Mouse (Mus musculus): ENCODE results near the gene Map2k4.

The Map2k4 gene

DNA sequence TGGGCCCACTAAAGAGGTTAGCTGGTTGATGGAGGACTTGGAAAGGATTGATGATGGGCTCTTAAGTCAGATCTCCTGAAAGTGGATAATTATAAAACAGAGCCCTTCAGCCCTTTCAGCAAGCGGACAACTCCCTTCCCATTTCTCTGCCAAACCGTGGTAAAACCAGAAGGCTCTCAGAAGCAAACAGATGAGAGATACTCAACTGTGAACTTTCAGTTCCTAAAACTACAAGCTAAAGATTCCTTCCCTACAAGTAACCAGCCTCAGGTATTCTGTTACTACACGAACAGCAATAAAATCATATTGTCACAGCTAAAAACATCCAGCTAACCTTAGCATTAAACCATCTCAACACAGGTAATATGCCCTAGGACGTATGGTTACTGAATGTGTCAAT, 83.2 kb downstream of the Map2k4 start:
- DNase-seq = no peak

DNA sequence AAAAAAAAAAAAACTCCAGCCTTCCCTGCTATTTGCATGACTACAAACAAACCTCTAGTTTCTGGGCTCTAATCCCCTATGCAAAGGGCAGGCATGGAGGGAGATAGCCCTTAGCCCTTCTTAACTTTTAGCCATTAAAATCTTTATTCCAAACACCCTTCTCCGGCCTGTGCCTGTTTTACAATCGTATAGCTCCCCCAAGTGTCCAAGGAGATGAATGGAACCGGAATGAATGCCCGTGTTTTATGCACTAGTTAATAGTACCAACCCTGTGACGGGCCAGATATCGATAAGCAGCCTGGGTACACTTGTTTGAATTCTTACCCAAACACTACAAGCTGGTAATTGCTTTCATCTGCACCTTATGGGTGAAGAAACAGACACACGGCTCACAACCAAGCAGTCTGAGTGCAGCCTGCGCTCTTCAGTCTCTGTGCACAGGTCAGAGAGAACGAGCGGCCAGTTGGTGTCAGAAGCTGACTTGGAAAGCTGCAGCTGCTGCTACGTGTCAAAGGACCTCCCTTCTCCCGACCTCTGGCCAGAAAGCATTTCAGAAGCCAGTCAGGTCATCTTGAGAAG, 109.2 kb downstream of the Map2k4 start:
- DNase-seq = no peak

DNA sequence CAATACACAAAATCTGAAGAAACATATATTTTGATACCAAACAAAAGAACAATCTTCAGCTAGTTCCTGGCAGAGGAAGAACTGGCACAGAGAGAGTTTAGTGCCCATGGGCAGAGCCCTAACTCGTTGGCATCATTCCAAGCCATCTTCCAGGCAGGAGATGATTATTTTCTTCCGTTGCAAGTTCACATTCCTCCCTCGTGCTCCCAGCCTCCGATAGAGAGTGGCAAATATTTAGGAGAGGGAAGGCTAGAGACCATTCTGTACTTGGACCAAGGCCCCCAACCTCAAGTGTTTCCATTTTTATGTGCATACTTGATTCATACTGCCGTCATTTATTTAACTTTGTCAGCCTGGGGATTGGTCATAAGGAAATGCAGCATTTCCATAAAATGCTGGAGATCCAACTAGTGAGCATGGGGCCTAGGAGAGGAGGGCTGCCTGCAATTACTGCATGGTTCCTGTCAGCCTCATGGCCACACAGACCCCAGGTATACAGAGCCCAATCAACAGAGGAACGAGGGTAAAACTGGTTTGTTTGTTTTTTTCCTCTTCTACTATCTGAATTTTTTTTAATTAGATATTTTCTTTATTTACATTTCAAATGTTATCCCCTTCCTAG, 120.6 kb downstream of the Map2k4 start:
- no peak for DNase-seq

DNA sequence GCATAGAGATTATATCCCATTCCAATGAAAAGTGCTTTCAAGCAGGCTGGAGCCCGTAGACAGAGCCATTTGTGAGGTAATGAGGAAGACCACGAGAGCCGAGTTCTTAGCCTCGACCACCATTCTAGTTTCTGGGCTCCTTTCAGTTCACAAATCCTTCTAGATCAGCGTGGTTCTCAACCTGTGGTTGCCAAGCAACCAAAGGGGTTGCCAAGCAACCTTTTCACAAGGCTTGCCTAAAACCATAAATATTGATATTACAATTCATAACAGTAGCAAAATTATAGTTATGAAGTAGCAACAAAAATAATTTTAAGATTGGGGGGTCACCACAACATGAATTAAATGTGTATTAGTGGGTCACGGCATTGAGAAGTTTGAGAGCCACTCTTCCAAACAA, 123.2 kb downstream of the Map2k4 start:
- DNase-seq = peak; percentile 23

DNA sequence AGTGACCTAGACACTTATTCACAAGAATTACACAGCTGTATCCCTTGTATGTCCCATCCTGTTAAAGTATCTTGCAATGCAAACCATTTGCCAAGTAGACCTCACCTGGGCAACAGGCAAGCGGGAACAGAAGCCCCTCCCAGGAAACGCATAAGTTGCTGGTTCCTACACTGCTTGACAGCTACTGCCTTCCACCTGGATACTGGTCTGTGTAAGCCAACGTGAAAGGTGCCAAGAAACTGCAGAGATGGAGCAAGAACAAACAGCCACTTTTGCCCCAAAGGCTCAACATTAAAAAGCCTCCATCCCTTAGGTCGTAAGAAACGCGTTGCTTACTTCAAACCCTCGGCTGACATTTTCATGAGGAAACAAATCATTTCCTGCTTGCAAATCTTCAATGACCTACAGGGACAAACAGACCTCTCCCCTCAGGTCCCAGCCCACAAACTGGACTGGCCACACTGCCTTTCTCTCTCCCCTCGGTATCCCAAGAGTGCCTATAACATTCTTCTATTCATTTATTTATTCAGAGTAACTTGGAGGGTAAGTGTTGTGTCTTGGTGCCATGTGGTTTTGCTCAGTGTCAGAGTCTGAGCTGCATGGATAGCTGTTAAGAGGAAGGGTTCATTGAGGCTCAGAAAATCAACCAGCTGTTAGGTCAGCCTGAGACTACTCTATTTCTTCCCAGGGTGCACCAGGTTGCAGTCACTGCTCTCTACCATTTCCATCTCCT, 126.1 kb downstream of the Map2k4 start:
- no peak for DNase-seq

DNA sequence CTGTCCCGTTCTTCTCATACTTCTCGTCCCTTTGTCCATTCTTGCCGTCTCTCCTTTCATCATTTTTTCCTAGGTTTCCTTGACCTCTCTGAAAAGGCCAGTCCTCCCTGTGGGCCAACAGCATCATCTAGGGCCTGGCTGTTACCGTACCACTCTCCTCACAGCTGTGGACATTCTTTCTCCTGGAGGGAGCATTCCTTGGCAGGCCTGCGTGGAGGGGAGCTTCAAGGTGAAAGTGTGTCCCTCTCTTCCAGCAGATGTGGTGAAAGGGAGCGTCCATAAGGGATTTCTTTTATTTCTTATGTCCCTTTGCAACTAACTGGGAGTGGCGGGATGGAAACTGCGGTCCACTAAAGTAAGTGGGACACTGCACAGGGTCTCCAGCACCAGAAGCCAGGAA, 134.2 kb downstream of the Map2k4 start:
- no peak for DNase-seq

DNA sequence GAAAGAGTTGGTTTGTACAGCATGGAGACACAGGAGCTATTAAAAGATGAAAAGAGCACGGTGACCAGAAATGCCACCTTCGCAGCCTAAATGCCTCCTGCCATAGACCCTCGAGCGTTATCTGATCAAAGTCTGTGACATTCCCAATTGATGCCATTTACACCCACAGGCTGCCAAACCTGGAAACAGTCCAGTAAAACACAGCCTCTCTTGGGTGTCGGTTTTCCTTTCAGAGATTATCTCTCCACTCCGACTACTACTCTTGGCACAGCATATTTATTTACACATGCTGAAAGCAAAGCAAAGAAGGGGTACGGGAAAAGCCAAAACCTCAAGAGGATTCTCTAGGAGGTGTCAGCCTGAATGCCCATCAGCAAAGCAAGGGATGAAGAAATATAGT, 136.7 kb downstream of the Map2k4 start:
- no peak for DNase-seq

DNA sequence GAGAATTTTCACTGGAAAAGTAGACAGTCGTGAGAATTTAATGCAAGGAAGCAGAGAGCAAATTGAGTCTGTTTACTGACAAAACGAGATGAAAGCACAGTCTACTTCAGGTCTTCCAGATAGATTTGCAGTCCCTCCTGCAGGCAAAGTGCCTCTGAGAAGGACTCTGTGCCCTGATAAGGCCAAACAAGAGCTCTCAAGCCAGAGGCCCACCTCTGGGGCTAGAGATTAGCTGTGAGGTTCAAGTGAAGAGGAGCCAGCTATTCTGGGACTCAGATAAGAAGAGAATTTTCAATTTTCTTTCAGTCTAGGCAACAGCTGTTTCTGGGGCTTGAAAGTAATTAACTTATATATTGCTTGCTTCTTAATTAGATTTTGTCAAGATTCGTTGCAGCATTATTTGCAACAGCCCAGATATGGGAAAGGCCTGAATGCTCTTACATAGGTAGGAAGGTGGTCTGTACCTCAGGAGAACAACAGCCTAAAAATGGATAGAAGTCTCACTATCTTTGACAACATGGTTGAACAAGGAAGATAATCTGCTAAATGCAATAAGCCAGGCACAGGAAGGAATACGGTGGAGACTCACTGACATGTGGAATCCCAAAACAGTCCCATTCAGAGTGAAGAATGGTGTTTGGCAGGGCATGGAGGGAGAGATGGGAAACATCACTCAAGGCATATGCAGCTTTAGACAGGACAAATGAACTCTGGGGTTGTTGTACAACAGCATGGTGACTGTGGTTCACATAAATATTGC, 138.0 kb downstream of the Map2k4 start:
- no peak for DNase-seq

DNA sequence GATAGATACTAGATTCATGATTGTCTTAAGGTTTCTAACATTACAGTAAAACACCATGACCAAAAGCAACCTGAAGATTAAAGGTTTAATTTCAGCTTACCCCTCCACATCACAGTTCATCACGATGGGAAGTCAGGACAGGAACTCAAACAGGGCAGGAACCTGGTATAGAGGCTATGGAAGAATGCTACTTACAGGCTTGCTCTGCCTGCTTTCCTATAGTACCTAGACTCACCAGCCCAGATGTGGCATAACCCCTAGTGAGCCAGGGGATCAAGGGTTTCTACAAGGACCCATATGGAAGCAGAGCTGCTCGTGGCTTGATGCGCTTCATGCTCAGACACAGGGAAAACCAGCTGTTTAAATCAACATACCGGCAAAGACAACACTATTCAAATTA, 138.6 kb downstream of the Map2k4 start:
- DNase-seq = no peak

DNA sequence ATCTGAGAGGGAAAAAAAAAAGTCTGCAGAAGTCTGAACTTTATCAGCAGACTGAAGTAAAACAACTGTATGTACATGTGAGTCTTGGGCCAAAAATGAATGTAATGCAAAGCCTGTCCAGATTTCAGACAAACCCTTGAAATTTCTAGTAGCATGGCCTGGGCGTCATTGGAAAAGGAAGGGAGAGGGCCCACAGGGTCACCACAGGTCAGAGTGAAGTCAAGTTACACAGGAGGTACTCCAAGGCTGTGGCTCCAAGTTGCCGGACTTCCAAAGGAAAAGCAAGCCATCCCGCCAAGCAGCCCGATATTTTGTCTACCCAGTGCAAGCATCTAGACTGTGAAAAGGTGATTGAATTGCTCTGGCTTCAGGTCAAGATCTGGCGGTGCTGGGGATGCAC, 141.8 kb downstream of the Map2k4 start:
- no peak for DNase-seq

DNA sequence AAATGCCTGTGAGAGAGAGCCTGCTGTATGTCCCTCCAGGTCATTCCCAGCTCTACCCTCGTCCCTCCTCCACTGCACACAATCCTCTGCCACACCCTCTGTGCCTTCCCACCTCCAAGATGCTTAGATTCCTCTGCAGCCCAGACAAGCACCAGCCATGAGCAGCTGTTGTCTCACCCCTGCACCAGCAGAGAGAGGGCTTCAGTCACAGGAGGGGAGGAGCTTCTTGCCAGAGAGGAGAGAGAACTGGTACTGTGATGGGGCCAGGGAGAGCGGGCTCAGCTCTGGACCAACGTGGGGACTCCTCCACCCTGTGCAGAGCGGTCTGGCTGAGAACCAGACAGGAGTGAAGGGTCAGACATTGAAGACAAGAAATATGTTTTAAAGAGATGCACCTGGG, 143.6 kb downstream of the Map2k4 start:
- DNase-seq = no peak

DNA sequence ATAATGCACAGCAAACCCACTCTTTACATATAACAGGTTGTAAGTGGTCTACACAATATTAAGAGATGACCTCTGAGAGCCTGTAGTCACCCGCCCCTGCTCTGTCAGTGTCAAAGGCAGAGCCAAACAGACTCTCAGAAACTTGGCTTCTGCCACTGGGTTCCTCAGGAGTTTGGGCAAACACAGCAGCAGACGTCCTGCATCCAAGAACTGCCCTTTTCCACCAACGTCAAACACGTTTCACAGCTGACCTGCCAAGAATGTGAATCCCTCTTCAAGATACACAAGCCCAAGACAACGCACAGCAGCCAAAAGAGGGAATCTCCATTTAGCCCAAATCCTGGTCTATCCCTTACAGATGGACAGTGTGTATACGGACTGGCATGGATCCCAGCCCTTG, 147.8 kb downstream of the Map2k4 start:
- DNase-seq = no peak
